Mouse (Mus musculus): ENCODE measurements around the gene Gm49711. TPM values are rescaled to one million over a fixed set of nuclear protein-coding genes. Genes with fewer than 3 reads are reported as not detected.
"Not testable (repeated sequence)": the region's sequence is repeated elsewhere in the genome, so short reads cannot be mapped to it uniquely, and the experiment has no call there.

The Gm49711 gene
- polyA plus RNA-seq, 1 experiment from 2014 or later, result 0.67 TPM

DNA sequence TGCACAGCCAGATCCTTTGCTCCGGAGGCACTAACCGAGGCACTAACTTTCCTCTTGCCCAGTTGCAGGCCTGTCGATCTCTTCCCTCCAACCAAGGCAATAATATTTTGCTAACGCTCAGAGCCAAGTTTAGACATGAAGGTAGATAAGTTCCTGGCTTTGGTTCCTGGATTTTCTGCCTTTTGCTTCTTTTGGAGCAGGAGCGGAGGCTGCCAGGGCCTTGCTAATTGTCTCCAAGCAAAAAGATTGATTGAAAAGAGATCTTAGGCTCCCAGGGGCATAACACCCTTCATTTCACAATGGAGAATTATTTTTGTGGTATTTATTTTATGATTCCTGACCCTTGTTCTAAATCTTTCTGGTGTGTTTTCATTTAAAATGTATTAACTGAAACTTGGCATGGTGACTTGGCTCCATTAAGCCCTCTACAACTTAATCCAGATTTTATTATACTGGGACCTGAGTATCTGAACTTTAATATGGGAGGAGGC is 151.2 kb downstream of the Gm49711 start:
- Histone ChIP-seq H3K27ac (ENCODE audit: low read length) (no peak overlapping the region), H3K4me1 (ENCODE audit: control insufficient read depth, insufficient read depth, low read length) (0 out of 2 replicates have a peak, but pooled peaks cover 4% of the 10 kb centered on the region), H3K27me3 (ENCODE audit: control insufficient read depth, insufficient read depth, low read depth, low read length) (no peaks in the 10 kb centered on the region), H3K9ac (ENCODE audit: low read depth, low read length) (no peak overlapping the region), H3K4me2 (ENCODE audit: low read length) (no peak overlapping the region), H3K36me3 (ENCODE audit: control insufficient read depth, insufficient read depth, low read length) (no peaks in the 10 kb centered on the region), H3K4me3 (ENCODE audit: low read depth, low read length) (no peak overlapping the region), H3K9me3 (replicated peaks; ENCODE audit: control insufficient read depth, low read length, poor library complexity, severe bottlenecking) (no peaks in the 10 kb centered on the region)
- no peak for ATAC-seq
- WGBS, result 86% methylated on average over 5 of the region's 5 CpGs

GRCm38 (mm10) chr16:92210316-92210715 is 152.2 kb downstream of the Gm49711 start:
- not testable (repeated sequence) for H3K27ac ChIP-seq (ENCODE audit: low read length); H3K27me3 ChIP-seq (ENCODE audit: control insufficient read depth, insufficient read depth, low read depth, low read length); H3K4me3 ChIP-seq (ENCODE audit: low read depth, low read length); H3K9me3 ChIP-seq (replicated peaks; ENCODE audit: control insufficient read depth, low read length, poor library complexity, severe bottlenecking); H3K4me2 ChIP-seq (ENCODE audit: low read length); H3K9ac ChIP-seq (ENCODE audit: low read depth, low read length); H3K4me1 ChIP-seq (ENCODE audit: control insufficient read depth, insufficient read depth, low read length); H3K36me3 ChIP-seq (ENCODE audit: control insufficient read depth, insufficient read depth, low read length); ATAC-seq
- WGBS, result 58% methylated on average over 5 of the region's 5 CpGs

- WGBS, result 83% methylated on average over 1 of the region's 1 CpGs
- H3K4me3 ChIP-seq (ENCODE audit: low read depth, low read length); ATAC-seq: not testable (repeated sequence)
Measured at GRCm38 (mm10) chr16:92213911-92214310, 155.8 kb downstream of the Gm49711 start.

GRCm38 (mm10) chr16:92215599-92216390 is 157.7 kb downstream of the Gm49711 start:
- Histone ChIP-seq H3K9ac (ENCODE audit: low read depth, low read length) (no peak overlapping the region), H3K4me3 (ENCODE audit: low read depth, low read length) (no peak overlapping the region), H3K4me2 (ENCODE audit: low read length) (no peak overlapping the region), H3K9me3 (replicated peaks; ENCODE audit: control insufficient read depth, low read length, poor library complexity, severe bottlenecking) (no peaks in the 10 kb centered on the region), H3K4me1 (ENCODE audit: control insufficient read depth, insufficient read depth, low read length) (no peaks in the 10 kb centered on the region), H3K36me3 (ENCODE audit: control insufficient read depth, insufficient read depth, low read length) (no peaks in the 10 kb centered on the region), H3K27me3 (ENCODE audit: control insufficient read depth, insufficient read depth, low read depth, low read length) (no peaks in the 10 kb centered on the region), H3K27ac (ENCODE audit: low read length) (no peak overlapping the region)
- 73% methylated on average over 8 of the region's 8 CpGs for WGBS
- ATAC-seq, result no peak

More at GRCm38 (mm10) chr16:92213911-92214310, 155.8 kb downstream of the Gm49711 start:
- not testable (repeated sequence) for H3K36me3 ChIP-seq (ENCODE audit: control insufficient read depth, insufficient read depth, low read length); H3K4me1 ChIP-seq (ENCODE audit: control insufficient read depth, insufficient read depth, low read length); H3K27me3 ChIP-seq (ENCODE audit: control insufficient read depth, insufficient read depth, low read depth, low read length); H3K4me2 ChIP-seq (ENCODE audit: low read length); H3K9ac ChIP-seq (ENCODE audit: low read depth, low read length); H3K27ac ChIP-seq (ENCODE audit: low read length); H3K9me3 ChIP-seq (replicated peaks; ENCODE audit: control insufficient read depth, low read length, poor library complexity, severe bottlenecking)

DNA sequence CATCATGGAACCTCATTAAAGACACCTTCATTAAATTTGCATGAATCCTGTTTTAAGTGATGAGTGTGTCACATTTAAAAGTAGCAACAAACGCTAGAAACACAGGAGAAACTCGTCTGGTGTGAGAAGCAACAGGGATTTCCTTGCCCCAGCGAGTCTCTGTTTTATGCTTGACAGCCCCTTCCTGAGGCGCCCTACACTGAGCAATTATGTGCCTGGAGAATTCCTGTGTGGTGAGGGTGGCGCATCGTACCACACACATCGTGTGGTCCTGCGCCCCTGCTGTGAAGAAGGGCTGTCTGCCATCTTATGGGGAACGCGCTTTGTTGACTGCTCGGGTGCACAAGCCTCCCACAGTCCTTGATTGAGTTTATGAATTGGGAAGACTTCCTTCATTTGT is 162.6 kb downstream of the Gm49711 start:
- H3K9ac ChIP-seq (ENCODE audit: low read depth, low read length), result no peak overlapping the region
- no peaks in the 10 kb centered on the region for H3K27me3 ChIP-seq (ENCODE audit: control insufficient read depth, insufficient read depth, low read depth, low read length)
- no peaks in the 10 kb centered on the region for H3K4me1 ChIP-seq (ENCODE audit: control insufficient read depth, insufficient read depth, low read length)
- no peak for ATAC-seq
- no peaks in the 10 kb centered on the region for H3K36me3 ChIP-seq (ENCODE audit: control insufficient read depth, insufficient read depth, low read length)
- H3K27ac ChIP-seq (ENCODE audit: low read length), result no peak overlapping the region
- no peaks in the 10 kb centered on the region for H3K9me3 ChIP-seq (replicated peaks; ENCODE audit: control insufficient read depth, low read length, poor library complexity, severe bottlenecking)
- H3K4me3 ChIP-seq (ENCODE audit: low read depth, low read length), result no peak overlapping the region
- WGBS, result 91% methylated on average over 11 of the region's 11 CpGs
- no peak overlapping the region for H3K4me2 ChIP-seq (ENCODE audit: low read length)

DNA sequence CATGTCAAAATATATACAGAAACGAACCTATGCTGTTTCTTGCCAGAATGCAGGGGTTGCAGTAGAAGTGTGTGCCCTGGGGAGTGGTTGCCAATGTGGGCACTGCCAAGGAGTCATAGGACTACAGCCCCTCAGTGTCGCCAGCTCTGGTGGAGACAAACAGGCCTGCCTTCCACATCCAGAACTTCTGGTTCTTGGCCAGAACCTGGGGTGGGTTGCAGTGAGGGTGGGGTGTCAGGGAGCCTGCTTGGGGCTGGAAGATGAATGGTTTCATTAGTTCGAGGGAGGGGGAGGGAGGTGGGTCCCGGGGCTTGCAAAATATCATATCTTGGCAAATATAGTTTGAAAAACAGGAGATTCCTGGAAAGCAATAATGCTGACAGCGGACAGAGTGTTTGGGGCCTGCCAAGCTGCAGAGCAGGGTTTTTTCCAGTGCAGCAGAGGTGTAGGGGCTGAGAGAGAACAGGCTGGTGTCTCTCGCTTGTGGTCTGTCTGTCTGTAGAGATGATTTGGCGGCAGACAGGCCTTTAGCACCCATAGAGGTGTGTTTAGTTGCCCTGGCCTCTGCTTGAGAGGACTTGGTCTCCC is 170.3 kb downstream of the Gm49711 start:
- Histone ChIP-seq H3K27ac (ENCODE audit: low read length) (no peak overlapping the region), H3K27me3 (ENCODE audit: control insufficient read depth, insufficient read depth, low read depth, low read length) (no peaks in the 10 kb centered on the region), H3K9me3 (replicated peaks; ENCODE audit: control insufficient read depth, low read length, poor library complexity, severe bottlenecking) (no peaks in the 10 kb centered on the region), H3K4me2 (ENCODE audit: low read length) (no peak overlapping the region), H3K4me3 (ENCODE audit: low read depth, low read length) (no peak overlapping the region), H3K36me3 (ENCODE audit: control insufficient read depth, insufficient read depth, low read length) (no peaks in the 10 kb centered on the region), H3K4me1 (ENCODE audit: control insufficient read depth, insufficient read depth, low read length) (no peaks in the 10 kb centered on the region), H3K9ac (ENCODE audit: low read depth, low read length) (no peak overlapping the region)
- 87% methylated on average over 7 of the region's 7 CpGs for WGBS
- ATAC-seq, result no peak

DNA sequence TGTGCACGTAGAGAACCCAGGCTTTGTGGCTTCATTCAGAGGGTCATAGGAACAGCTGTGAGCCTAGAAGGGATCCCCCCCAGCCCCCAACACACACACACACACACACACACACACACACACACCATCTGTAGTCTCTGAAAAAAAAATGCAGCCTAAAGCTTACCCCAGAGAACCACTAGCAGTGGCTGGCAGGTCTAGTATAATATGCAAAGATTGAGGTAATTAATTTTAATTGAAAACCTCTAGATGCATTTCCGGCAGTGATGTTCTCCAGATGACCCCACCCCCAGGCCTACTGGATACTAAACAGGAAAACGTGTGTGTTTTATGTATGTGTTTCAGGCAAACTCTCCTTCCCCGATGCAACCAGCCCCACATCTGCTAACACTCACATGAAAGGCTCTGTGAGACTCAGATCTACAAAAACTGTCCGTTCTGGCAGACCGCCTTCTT is 172.4 kb downstream of the Gm49711 start:
- Histone ChIP-seq H3K36me3 (ENCODE audit: control insufficient read depth, insufficient read depth, low read length) (no peaks in the 10 kb centered on the region), H3K4me3 (ENCODE audit: low read depth, low read length) (no peak overlapping the region), H3K4me1 (ENCODE audit: control insufficient read depth, insufficient read depth, low read length) (no peaks in the 10 kb centered on the region), H3K9ac (ENCODE audit: low read depth, low read length) (no peak overlapping the region), H3K9me3 (replicated peaks; ENCODE audit: control insufficient read depth, low read length, poor library complexity, severe bottlenecking) (no peaks in the 10 kb centered on the region), H3K27me3 (ENCODE audit: control insufficient read depth, insufficient read depth, low read depth, low read length) (no peaks in the 10 kb centered on the region), H3K4me2 (ENCODE audit: low read length) (no peak overlapping the region), H3K27ac (ENCODE audit: low read length) (no peak overlapping the region)
- WGBS, result 69% methylated on average over 6 of the region's 6 CpGs
- no peak for ATAC-seq

GRCm38 (mm10) chr16:92234530-92234929 is 176.4 kb downstream of the Gm49711 start:
- H3K9ac ChIP-seq (ENCODE audit: low read depth, low read length), result no peak overlapping the region
- no peaks in the 10 kb centered on the region for H3K27me3 ChIP-seq (ENCODE audit: control insufficient read depth, insufficient read depth, low read depth, low read length)
- no peaks in the 10 kb centered on the region for H3K9me3 ChIP-seq (replicated peaks; ENCODE audit: control insufficient read depth, low read length, poor library complexity, severe bottlenecking)
- no peak overlapping the region for H3K4me2 ChIP-seq (ENCODE audit: low read length)
- no peak overlapping the region for H3K27ac ChIP-seq (ENCODE audit: low read length)
- no peaks in the 10 kb centered on the region for H3K36me3 ChIP-seq (ENCODE audit: control insufficient read depth, insufficient read depth, low read length)
- 23% methylated on average over 5 of the region's 5 CpGs for WGBS
- no peak for ATAC-seq
- no peaks in the 10 kb centered on the region for H3K4me1 ChIP-seq (ENCODE audit: control insufficient read depth, insufficient read depth, low read length)
- no peak overlapping the region for H3K4me3 ChIP-seq (ENCODE audit: low read depth, low read length)

GRCm38 (mm10) chr16:92235222-92235621 is 177.1 kb downstream of the Gm49711 start:
- no peak overlapping the region for H3K27ac ChIP-seq (ENCODE audit: low read length)
- no peak overlapping the region for H3K4me3 ChIP-seq (ENCODE audit: low read depth, low read length)
- H3K36me3 ChIP-seq (ENCODE audit: control insufficient read depth, insufficient read depth, low read length), result no peaks in the 10 kb centered on the region
- H3K4me2 ChIP-seq (ENCODE audit: low read length), result no peak overlapping the region
- no peaks in the 10 kb centered on the region for H3K9me3 ChIP-seq (replicated peaks; ENCODE audit: control insufficient read depth, low read length, poor library complexity, severe bottlenecking)
- no peaks in the 10 kb centered on the region for H3K4me1 ChIP-seq (ENCODE audit: control insufficient read depth, insufficient read depth, low read length)
- no peak overlapping the region for H3K9ac ChIP-seq (ENCODE audit: low read depth, low read length)
- ATAC-seq, result no peak
- no peaks in the 10 kb centered on the region for H3K27me3 ChIP-seq (ENCODE audit: control insufficient read depth, insufficient read depth, low read depth, low read length)
- WGBS, result 66% methylated on average over 9 of the region's 9 CpGs

All from midbrain, embryonic 16.5 days (tissue).